Mouse (Mus musculus): Measurements from ENCODE around the gene Gm43738. TPM values are rescaled to one million over a fixed set of nuclear protein-coding genes. Genes with fewer than 3 reads are reported as not detected.

The Gm43738 gene
- polyA plus RNA-seq, 1 experiment from 2014 or later, result not detected

DNA sequence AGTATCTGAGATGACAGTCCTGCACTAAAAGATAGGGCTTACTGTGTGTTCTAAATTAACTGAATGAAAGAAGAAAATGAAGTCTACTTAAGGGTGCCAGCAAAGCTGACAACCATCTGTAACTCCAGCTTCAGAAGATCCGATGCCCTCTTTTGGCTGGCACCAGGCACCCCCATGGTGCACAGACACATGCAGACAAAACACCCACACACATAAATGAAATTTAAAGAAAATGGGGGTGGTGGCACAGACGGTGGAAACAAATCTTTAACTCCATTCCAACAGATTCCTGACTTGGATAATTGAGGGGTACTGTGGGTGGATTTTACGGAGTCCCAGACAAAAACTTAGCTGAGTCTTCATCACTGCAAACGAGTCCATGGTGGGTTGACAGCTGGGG lies 30.9 kb upstream of the Gm43738 start:
- Histone ChIP-seq H3K9me3 (no peaks in the 10 kb centered on the region), H3K4me2 (peak overlapping the region; percentile 54), H3K27ac (no peak overlapping the region), H3K27me3 (replicated peaks) (no peaks in the 10 kb centered on the region), H3K9ac (peak overlapping the region; percentile 28; the same call in 1 of the 2 replicates), H3K36me3 (replicated peaks) (no peaks in the 10 kb centered on the region), H3K4me3 (no peak overlapping the region), H3K4me1 (peaks cover 7% of the 10 kb centered on the region; the same call in 1 of the 2 replicates)
- 47% methylated on average over 4 of the region's 4 CpGs for WGBS
- ATAC-seq (replicated peaks), result no peak

GRCm38 (mm10) chr3:89129908-89130307 lies 29.0 kb upstream of the Gm43738 start:
- Histone ChIP-seq H3K9ac (no peak overlapping the region), H3K4me3 (no peak overlapping the region), H3K4me2 (no peak overlapping the region), H3K36me3 (replicated peaks) (no peaks in the 10 kb centered on the region), H3K27me3 (replicated peaks) (no peaks in the 10 kb centered on the region), H3K27ac (no peak overlapping the region), H3K9me3 (no peaks in the 10 kb centered on the region), H3K4me1 (peaks cover 7% of the 10 kb centered on the region; the same call in 1 of the 2 replicates)
- no peak for ATAC-seq (replicated peaks)
- 96% methylated on average over 3 of the region's 3 CpGs for WGBS

GRCm38 (mm10) chr3:89125981-89126380 lies 25.1 kb upstream of the Gm43738 start:
- Histone ChIP-seq H3K4me1 (no peaks in the 10 kb centered on the region), H3K27ac (no peak overlapping the region), H3K36me3 (replicated peaks) (no peaks in the 10 kb centered on the region), H3K9ac (no peak overlapping the region), H3K4me2 (no peak overlapping the region), H3K27me3 (replicated peaks) (no peaks in the 10 kb centered on the region), H3K9me3 (no peaks in the 10 kb centered on the region), H3K4me3 (no peak overlapping the region)
- WGBS, result 89% methylated on average over 3 of the region's 3 CpGs
- no peak for ATAC-seq (replicated peaks)

DNA sequence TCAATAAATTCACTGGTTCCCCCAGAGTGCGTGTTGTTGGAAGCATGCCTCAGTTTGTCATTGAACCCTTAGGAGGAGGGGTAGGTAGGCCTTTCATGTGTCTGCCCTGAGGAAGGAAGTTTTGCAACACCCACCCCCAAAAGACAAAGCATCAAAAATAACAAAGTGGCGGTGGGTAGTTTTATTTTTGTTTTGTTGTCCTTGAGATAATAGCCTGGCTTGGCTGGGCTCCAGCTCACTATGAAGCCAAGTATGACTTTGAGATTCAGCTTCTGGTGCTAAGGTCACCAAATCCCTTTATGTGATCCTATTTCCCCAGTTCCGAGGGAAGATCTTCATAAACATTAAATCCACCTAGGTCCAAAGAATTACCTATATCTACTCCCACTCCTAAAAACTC lies 23.3 kb upstream of the Gm43738 start:
- no peaks in the 10 kb centered on the region for H3K27me3 ChIP-seq (replicated peaks)
- H3K27ac ChIP-seq, result no peak overlapping the region
- no peak overlapping the region for H3K4me3 ChIP-seq
- H3K9me3 ChIP-seq, result no peaks in the 10 kb centered on the region
- no peak overlapping the region for H3K9ac ChIP-seq
- no peaks in the 10 kb centered on the region for H3K4me1 ChIP-seq
- 77% methylated on average over 3 of the region's 3 CpGs for WGBS
- no peak for ATAC-seq (replicated peaks)
- no peaks in the 10 kb centered on the region for H3K36me3 ChIP-seq (replicated peaks)
- H3K4me2 ChIP-seq, result no peak overlapping the region

GRCm38 (mm10) chr3:89123313-89123712 lies 22.4 kb upstream of the Gm43738 start:
- Histone ChIP-seq H3K4me1 (no peaks in the 10 kb centered on the region), H3K4me2 (no peak overlapping the region), H3K27ac (no peak overlapping the region), H3K4me3 (no peak overlapping the region), H3K27me3 (replicated peaks) (no peaks in the 10 kb centered on the region), H3K36me3 (replicated peaks) (no peaks in the 10 kb centered on the region), H3K9me3 (no peaks in the 10 kb centered on the region), H3K9ac (no peak overlapping the region)
- no peak for ATAC-seq (replicated peaks)
- 81% methylated on average over 2 of the region's 2 CpGs for WGBS

GRCm38 (mm10) chr3:89115522-89115921 lies 14.6 kb upstream of the Gm43738 start:
- ATAC-seq (replicated peaks), result no peak
- 11% methylated on average over 2 of the region's 2 CpGs for WGBS
- Histone ChIP-seq H3K9ac (no peak overlapping the region), H3K27ac (no peak overlapping the region), H3K36me3 (replicated peaks) (no peaks in the 10 kb centered on the region), H3K4me1 (no peaks in the 10 kb centered on the region), H3K4me3 (no peak overlapping the region), H3K4me2 (no peak overlapping the region), H3K27me3 (replicated peaks) (no peaks in the 10 kb centered on the region), H3K9me3 (no peaks in the 10 kb centered on the region)

- Histone ChIP-seq H3K27ac (no peak overlapping the region), H3K4me2 (no peak overlapping the region), H3K4me3 (no peak overlapping the region), H3K27me3 (replicated peaks) (no peaks in the 10 kb centered on the region), H3K36me3 (replicated peaks) (no peaks in the 10 kb centered on the region), H3K9me3 (no peaks in the 10 kb centered on the region), H3K9ac (no peak overlapping the region), H3K4me1 (no peaks in the 10 kb centered on the region)
- no peak for ATAC-seq (replicated peaks)
- WGBS, result 85% methylated on average over 4 of the region's 4 CpGs
These were observed 12.2 kb upstream of the Gm43738 start for GRCm38 (mm10) chr3:89113058-89113457.

DNA sequence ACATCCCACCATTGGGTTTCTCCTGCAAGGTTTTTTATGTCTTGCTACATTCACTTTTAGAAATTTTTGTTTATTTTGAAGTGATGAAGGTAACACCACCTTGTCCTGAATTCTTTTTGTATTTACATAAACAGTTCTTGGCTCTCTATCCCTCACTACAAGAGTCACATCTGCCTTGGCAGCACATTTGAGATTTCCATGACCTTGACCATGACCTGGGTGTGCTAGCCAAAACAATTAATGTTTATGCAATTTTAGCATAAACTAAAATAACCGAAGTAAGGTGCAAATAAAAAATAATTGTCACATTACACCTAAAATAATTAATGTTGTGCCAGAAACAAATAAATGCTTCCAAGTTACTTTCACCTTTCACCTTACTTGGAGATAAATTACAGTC lies 7.2 kb upstream of the Gm43738 start:
- no peak overlapping the region for H3K4me3 ChIP-seq
- no peaks in the 10 kb centered on the region for H3K4me1 ChIP-seq
- no peak overlapping the region for H3K9ac ChIP-seq
- WGBS, result 77% methylated on average over 1 of the region's 1 CpGs
- H3K4me2 ChIP-seq, result no peak overlapping the region
- no peaks in the 10 kb centered on the region for H3K36me3 ChIP-seq (replicated peaks)
- H3K27ac ChIP-seq, result no peak overlapping the region
- no peak for ATAC-seq (replicated peaks)
- no peaks in the 10 kb centered on the region for H3K27me3 ChIP-seq (replicated peaks)
- H3K9me3 ChIP-seq, result no peaks in the 10 kb centered on the region

DNA sequence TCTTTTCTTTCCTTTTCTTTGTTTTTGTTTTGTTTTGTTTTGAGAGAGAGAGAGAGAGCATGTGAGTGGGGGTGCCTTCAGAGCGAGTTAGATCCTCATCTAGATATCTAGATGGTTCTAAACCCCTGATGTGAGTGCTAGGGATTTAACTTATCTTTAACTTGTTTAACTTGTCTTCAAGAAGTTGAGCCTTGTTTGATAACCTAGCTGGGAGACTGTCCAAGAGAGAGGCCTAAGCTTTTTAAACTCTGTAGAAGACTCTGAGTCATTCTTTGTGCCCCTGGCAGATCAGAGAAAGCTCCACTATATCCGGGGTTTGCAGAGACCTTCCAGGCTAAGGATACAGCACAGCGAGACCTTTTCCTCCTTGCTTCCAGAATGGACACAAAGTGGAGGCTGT lies 6.6 kb upstream of the Gm43738 start:
- Histone ChIP-seq H3K9me3 (no peaks in the 10 kb centered on the region), H3K4me3 (no peak overlapping the region), H3K9ac (no peak overlapping the region), H3K36me3 (replicated peaks) (no peaks in the 10 kb centered on the region), H3K4me1 (peaks cover under 1% of the 10 kb centered on the region; the same call in 1 of the 2 replicates), H3K27me3 (replicated peaks) (no peaks in the 10 kb centered on the region), H3K4me2 (no peak overlapping the region), H3K27ac (no peak overlapping the region)
- ATAC-seq (replicated peaks), result no peak
- 82% methylated on average over 3 of the region's 3 CpGs for WGBS

- no peaks in the 10 kb centered on the region for H3K36me3 ChIP-seq (replicated peaks)
These were observed 6.0 kb upstream of the Gm43738 start for GRCm38 (mm10) chr3:89106881-89107280.

DNA sequence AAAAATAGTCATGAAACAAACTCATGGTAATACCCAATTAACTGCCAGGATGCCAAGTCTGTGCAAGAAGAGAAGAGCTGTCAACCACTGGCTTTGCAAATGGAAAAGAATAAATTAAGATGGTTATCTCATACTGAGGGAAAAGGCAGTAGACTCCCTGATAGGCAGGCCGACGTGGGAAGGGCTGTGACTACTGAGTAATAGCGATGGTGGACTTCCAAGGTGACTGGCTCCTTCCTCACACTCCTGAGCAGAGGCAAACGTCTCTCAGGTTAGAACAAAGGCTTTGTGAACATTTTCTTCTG lies 2.3 kb upstream of the Gm43738 start:
- Histone ChIP-seq H3K27ac (no peak overlapping the region), H3K36me3 (replicated peaks) (peaks cover 4% of the 10 kb centered on the region; the same call in 1 of the 2 replicates), H3K4me1 (peaks cover 34% of the 10 kb centered on the region), H3K9me3 (no peaks in the 10 kb centered on the region), H3K27me3 (replicated peaks) (no peaks in the 10 kb centered on the region), H3K4me2 (no peak overlapping the region), H3K9ac (no peak overlapping the region), H3K4me3 (no peak overlapping the region)
- WGBS, result 81% methylated on average over 4 of the region's 4 CpGs
- ATAC-seq (replicated peaks), result no peak

More at GRCm38 (mm10) chr3:89106881-89107280, 6.0 kb upstream of the Gm43738 start:
- no peak overlapping the region for H3K9ac ChIP-seq
- no peak overlapping the region for H3K4me3 ChIP-seq
- ATAC-seq (replicated peaks), result no peak
- no peak overlapping the region for H3K27ac ChIP-seq
- H3K4me1 ChIP-seq, result peaks cover 5% of the 10 kb centered on the region; the same call in 1 of the 2 replicates
- H3K27me3 ChIP-seq (replicated peaks), result no peaks in the 10 kb centered on the region
- H3K9me3 ChIP-seq, result no peaks in the 10 kb centered on the region
- H3K4me2 ChIP-seq, result no peak overlapping the region

DNA sequence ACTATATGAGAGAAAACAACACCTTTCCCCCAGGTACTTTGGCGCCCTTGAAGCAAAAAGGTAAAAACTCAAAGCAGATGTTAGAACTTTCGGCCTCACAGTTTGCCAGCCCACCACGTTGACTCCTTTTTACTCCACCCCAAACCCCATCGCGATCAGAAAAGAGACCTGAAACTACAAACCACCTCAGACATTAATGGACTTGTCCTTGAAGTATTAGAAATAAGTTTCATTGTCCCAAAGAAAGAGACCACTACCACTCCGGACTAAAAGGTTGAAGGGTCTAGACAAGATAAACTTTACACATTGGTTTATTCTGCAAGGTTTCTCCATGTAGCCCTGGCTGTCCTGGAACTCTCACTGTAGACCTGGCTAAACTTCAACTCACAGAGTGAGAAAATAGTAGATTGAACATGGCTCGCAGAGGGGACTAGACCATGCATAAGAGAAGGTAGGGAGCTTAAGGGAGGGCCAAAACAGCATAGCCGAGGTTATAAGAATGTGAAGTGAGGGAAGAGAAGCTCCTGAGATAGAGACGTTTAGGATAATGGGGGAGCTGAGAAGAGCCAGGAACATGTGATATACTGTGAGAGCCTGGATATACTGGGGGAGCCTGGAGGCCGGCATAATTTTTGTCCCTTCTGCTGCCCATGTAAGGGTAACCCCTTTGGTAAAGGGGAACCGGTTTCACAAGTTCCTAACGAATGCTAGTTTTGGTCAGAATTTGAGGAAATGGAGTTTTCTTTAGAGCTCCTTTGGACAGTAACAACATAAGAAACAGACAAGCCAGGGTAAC lies 1.8 kb upstream of the Gm43738 start:
- peaks cover 6% of the 10 kb centered on the region; the same call in 1 of the 2 replicates for H3K36me3 ChIP-seq (replicated peaks)
- no peak for ATAC-seq (replicated peaks)
- H3K4me2 ChIP-seq, result peak overlapping the region; percentile 80
- H3K27ac ChIP-seq, result peak overlapping the region; percentile 84
- H3K9me3 ChIP-seq, result no peaks in the 10 kb centered on the region
- WGBS, result 66% methylated on average over 12 of the region's 12 CpGs
- no peak overlapping the region for H3K9ac ChIP-seq
- peaks cover 35% of the 10 kb centered on the region for H3K4me1 ChIP-seq
- H3K4me3 ChIP-seq, result peak overlapping the region; percentile 69
- no peaks in the 10 kb centered on the region for H3K27me3 ChIP-seq (replicated peaks)

- Histone ChIP-seq H3K4me2 (peak within 1 kb of the TSS; percentile 80), H3K4me3 (peak within 1 kb of the TSS; percentile 69), H3K9me3 (no peaks in the 10 kb centered on the region), H3K9ac (peak within 1 kb of the TSS; percentile 49), H3K36me3 (replicated peaks) (peaks cover 9% of the 10 kb centered on the region; the same call in 1 of the 2 replicates), H3K27me3 (replicated peaks) (no peaks in the 10 kb centered on the region), H3K4me1 (peaks cover 35% of the 10 kb centered on the region), H3K27ac (peak within 1 kb of the TSS; percentile 84)
- peak; percentile 99 for ATAC-seq (replicated peaks)
- under 1% methylated on average over 26 of the region's 26 CpGs for WGBS
These were observed 1.1 kb upstream of the Gm43738 start, which contains the start of gene Fdps for GRCm38 (mm10) chr3:89101812-89102494. TSS of gene Fdps (minus strand) at chr3:89101959.

Data from midbrain, embryonic 15.5 days (tissue).